Mouse (Mus musculus) megakaryocyte, embryonic 14.5 days (primary cell): ENCODE results near the gene Gm10037. TPM values are rescaled to one million over a fixed set of nuclear protein-coding genes. Genes with fewer than 3 reads are reported as not detected.

ENCODE experiments used
- H3K27me3 ChIP-seq: replicated peaks from 2 replicates; pipeline ENCODE3; 2012; ENCODE audit warnings: inconsistent platforms
- H3K36me3 ChIP-seq: replicated peaks from 2 replicates; pipeline ENCODE3; 2012; ENCODE audit warnings: low read length, inconsistent platforms, mixed read lengths
- H3K4me1 ChIP-seq: 2 replicates; pipeline ENCODE4 v1.6.1; 2012; ENCODE audit warnings: inconsistent platforms
- H3K4me3 ChIP-seq: replicated peaks from 2 replicates; pipeline ENCODE3; 2012; ENCODE audit warnings: moderate library complexity, mild to moderate bottlenecking, inconsistent platforms
- H3K9me3 ChIP-seq: 2 replicates; pipeline ENCODE4 v1.6.1; 2012; ENCODE audit warnings: inconsistent platforms
- FLI1 ChIP-seq: IDR thresholded peaks from 2 replicates; pipeline ENCODE4 v1.6.1; 2012; ENCODE audit warnings: low read length, inconsistent platforms, mixed read lengths
- GATA1 ChIP-seq: IDR thresholded peaks from 3 replicates; pipeline ENCODE4 v1.6.1; 2012; ENCODE audit warnings: mixed read lengths, low read length, inconsistent platforms, borderline replicate concordance
- polyA plus RNA-seq: library from polyadenylated mRNA; stranded (reverse); fragments of >175 nt; gene quantifications from 2 replicates; pipeline ENCODE4 v1.2.3, GENCODE M21; 2012; ENCODE audit warnings: low replicate concordance; ENCODE audit not compliant: insufficient read depth

The Gm10037 gene
- polyA plus RNA-seq, 1 experiment, result not detected

DNA sequence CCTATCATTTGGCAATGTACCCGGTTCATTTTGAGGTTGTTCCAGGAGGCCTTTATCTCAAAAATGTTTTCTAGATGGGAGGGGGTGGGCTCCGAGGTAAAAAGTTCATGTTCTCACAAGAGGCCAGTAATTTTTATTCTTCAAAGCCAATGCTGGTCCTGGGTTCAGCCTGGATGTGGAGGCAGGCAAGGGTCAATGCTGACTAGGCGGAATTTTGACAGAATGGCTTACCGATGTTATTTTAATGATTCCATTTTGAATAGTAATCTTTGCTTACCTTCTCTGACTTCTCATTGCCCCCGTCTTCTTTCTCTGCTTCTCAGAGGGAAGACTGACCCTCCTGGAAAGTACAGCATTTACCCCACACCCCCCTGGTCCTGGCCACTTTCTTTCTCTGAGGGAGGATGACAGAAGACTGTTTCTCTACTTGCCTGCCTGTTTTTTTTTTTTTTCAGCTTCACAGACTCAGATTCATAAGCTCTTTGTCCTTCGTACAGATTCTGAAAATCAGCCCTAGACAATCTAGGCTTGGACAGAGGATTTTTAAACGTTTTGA, 45.9 kb downstream of the Gm10037 start:
- TF ChIP-seq GATA1 (no peak), FLI1 (no peak)
- Histone ChIP-seq H3K4me3 (no peak overlapping the region), H3K27me3 (no peaks in the 10 kb centered on the region), H3K4me1 (no peaks in the 10 kb centered on the region), H3K9me3 (peaks cover 21% of the 10 kb centered on the region), H3K36me3 (no peaks in the 10 kb centered on the region)

DNA sequence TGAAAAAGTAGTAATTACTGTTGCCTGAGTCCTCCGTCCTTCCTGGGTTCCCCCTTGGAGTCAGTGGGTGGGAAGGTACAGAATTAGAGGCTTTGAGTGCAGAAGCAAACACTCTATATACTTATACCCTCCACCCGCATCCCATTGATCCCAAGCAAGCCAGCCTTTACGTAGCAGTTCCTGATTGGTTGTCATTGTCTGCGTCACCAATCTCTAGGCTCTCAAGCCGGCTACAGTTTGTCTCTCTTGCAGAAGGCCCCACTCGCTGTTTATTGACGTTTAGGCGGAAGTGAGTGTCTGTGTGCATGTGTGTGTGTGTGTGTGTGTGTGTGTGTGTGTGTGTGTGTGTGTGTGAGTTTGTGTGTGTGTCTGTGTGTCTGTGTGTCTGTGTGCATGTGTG, 53.1 kb downstream of the Gm10037 start:
- H3K4me3 ChIP-seq, result no peak overlapping the region
- H3K4me1 ChIP-seq, result no peaks in the 10 kb centered on the region
- TF ChIP-seq FLI1 (no peak), GATA1 (no peak)
- H3K36me3 ChIP-seq, result no peaks in the 10 kb centered on the region
- no peaks in the 10 kb centered on the region for H3K27me3 ChIP-seq
- H3K9me3 ChIP-seq, result peaks cover 18% of the 10 kb centered on the region

Other genes starting within 250 kb of the Gm10037 start
- 0.18 TPM in 1 of 2 replicates, not detected in the other for gene Zfp729b, start 221.4 kb upstream of the Gm10037 start, polyA plus RNA-seq
- not detected in 2 replicates for gene Gm49345, start 193.3 kb upstream of the Gm10037 start, polyA plus RNA-seq
- gene Zfp729a, start 193.3 kb upstream of the Gm10037 start, polyA plus RNA-seq, result 0.26 TPM in 1 of 2 replicates, not detected in the other
- 0.26 and 3.6 TPM in 2 replicates for gene Zfp738, start 144.0 kb upstream of the Gm10037 start, polyA plus RNA-seq
- gene Zfp65, start 101.9 kb upstream of the Gm10037 start, polyA plus RNA-seq, result not detected in 2 replicates
- 0.12 TPM in 1 of 2 replicates, not detected in the other for gene Zfp85, start 75.9 kb upstream of the Gm10037 start, polyA plus RNA-seq
- gene Zfp493, start 51.4 kb upstream of the Gm10037 start, polyA plus RNA-seq, result 0.17 TPM in 1 of 2 replicates, not detected in the other
- not detected in 2 replicates for gene Zfp273, start 17.4 kb upstream of the Gm10037 start, polyA plus RNA-seq
- gene BC048507, start 32.2 kb downstream of the Gm10037 start, polyA plus RNA-seq, result not detected in 2 replicates